Mouse (Mus musculus): ENCODE data around the gene Trrap.

Gene Trrap

DNA sequence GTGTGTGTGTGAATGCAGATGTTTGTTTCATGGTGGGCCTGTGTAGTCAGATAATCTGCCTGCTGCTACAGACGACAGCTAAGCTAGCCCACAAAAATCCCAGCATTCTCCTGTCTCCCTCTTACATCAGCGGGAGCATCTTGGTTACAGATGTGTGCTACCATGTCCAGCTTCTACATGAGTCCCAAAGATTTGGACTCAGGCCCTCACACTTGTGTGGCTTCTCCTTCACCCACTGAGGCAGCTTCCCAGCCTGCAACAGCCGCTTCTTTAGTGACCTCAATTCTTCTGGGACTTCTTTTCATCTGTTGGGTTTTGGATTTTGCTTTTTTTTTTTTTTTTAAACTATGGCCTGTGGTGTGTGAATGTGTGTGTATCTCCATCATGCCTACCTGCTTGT is 105.3 kb downstream of the Trrap start:
- DNase-seq, result no peak

DNA sequence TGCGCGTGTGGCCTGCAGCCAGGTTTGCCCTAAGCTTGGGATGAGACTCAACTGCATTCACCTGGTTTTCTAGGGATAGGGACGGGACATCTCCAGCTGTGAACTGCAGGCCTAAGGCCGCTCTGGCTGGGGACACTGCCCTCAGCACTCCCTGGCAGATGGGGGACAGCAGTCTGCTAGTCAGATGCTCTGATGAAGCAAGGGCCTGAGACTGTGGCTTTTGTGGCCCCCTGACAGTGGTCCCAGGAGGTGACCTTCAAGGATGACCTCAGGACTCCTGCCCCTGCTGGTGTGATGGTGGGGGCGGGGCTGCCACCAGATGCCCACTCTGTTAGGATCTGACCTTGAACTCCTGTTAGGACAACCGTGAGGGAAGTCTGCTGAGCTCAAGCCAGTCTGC is 107.7 kb downstream of the Trrap start:
- no peak for DNase-seq

GRCm38 (mm10) chr5:144875892-144876291 is 108.4 kb downstream of the Trrap start:
- DNase-seq, result peak; percentile 79

DNA sequence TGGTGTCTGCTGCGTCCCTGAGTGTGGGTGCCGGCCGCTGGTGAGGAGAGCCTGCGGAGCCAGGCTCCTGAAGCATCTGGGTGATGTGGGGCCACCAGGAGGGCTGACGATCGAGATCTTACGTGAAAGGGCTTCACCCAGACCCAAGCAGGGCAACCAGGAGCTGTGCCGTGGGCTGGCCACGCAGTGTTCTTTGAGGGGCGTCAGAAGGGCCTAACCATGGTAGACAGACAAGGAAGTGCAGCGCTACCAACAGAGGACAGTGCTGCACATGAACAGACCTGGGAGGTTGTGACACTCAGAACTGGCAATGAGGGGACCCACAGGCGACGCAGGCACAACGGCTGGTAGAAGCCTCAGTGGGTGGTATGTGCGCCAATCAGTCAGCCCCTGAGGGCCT is 109.5 kb downstream of the Trrap start:
- no peak for DNase-seq

DNA sequence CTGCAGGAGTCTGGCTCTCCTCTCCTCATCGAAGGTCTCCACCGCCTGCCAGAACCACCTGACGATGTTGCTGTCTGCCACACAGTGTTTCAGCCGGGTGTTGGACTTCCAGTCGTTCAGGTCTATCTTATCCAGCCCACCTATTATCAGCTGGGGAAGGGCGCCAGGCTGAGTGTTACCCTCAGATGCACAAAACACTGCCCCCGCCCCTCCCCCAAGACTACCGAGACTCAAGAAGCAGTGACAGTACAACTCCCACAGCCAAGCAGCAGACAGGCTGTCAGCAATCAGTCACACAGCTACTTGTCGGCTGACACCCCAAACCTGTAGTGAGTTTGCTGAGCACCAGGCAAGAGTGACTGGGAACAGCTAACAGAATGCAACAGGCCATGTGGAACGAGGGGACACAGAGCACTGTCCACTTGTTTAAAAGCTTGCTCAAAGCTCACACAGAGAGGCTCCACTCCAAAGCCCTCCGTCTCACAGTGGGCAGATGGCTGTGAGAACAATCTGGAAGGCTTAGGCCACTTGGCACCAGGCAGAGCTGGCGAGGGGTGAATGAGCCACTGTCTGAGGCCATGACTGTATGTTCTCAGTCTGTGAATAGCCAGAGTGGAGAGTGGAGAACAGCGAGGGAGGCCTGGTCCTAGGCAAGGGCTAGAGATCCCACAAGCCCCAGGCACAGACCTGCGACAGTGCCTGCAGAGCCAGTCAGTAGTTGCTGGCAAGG is 114.3 kb downstream of the Trrap start:
- DNase-seq, result no peak

GRCm38 (mm10) chr5:144884629-144885217 is 117.2 kb downstream of the Trrap start:
- peak; percentile 25 for DNase-seq

DNA sequence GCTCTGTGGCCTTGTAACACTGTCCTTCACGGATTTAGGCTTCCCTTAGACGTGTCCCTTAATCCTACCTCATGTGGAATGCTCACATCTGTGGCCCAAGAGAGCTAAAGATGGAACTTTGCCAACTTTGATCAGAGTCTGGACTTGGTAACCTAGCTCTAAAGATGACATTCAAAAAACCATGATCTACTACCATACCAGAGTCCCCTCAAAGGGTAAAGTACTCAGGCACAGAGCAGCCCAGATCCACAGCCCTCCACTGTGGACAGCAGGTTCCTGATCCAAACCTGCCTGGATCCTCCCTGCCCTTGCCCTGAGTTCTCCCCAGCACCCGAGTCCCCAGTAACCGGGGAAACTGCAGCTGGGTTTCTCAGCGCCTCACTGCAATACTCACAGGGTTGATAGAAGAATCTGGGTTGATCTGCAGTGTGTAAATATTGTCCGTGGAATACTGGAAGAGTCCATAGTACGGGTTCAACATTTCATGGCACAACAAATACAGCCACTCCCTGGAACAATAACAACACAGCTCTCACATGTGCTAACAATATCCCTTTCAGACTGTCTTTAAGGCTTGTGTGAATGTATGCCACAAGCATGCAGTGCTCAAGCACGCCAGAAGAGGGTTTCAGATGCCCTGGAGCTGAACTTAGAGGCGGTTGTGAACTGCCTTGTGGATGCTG is 118.6 kb downstream of the Trrap start:
- no peak for DNase-seq

GRCm38 (mm10) chr5:144891276-144891675 is 123.7 kb downstream of the Trrap start:
- no peak for DNase-seq

GRCm38 (mm10) chr5:144897881-144898280 is 130.3 kb downstream of the Trrap start:
- DNase-seq, result peak; percentile 40

GRCm38 (mm10) chr5:144898448-144899052 is 131.0 kb downstream of the Trrap start:
- DNase-seq, result no peak

- DNase-seq, result no peak
Measured at GRCm38 (mm10) chr5:144901035-144901434, 133.5 kb downstream of the Trrap start.

DNA sequence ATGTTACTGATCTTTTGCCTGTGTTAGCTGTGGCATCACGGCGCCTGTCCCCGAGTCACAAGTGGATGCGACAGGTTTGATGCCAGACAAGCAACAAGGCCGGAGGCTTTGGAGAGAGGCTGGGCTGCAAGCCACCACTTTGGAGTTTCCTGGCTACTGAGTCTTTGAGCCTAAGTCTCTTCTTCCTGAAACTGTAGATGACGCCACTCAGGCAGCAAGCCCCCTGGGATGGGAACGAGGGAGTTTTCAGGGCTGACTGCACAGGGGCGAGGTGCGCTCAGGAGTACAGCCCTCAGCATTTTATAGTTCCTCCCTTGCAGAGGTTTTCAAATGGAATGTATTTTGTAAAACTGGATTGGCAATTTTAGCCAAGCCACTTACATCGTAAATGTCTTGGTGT is 134.3 kb downstream of the Trrap start:
- no peak for DNase-seq

DNA sequence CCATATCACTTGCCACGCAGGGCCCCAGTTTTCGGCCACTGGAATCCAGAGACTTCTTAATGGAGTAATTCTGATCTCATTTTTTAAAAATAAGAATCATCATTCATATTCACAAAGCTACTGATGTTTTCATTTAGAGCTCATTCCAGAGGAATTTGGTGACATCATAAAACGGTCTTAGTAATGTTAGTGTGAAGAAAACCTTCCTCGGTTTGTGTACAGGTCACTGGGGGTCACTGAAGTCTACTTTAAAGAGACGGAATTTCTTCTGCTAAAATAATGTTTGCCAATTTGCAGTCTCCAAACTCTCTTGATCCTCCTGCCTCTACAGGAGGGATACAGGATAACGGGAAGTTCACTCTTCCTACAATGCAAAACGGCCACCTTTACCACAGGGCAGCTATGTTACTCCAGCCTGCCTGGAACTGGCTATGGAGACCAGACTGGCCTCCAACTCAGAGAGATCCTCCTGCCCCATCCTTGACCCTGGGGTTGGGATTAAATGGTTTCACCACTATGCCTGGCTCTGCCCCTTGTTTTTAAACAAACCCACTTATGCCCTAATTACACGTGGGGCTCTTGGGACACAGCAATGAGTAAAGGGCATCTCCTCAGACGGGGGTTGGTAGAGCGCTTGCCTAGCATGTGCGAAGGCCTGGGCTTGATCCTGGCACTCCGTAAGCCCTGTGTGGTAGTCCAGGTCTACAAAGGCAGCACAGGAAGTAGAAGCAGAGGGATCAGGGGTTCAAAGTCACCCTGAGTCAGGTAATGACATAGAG is 137.0 kb downstream of the Trrap start:
- no peak for DNase-seq

GRCm38 (mm10) chr5:144907591-144907990 is 140.1 kb downstream of the Trrap start:
- no peak for DNase-seq

Data from embryo, embryonic 11 days (tissue).